Mouse (Mus musculus) testis, postnatal 10 days (tissue): ENCODE results near the gene Scgb1b30.
"Not testable (repeated sequence)": the region's sequence is repeated elsewhere in the genome, so short reads cannot be mapped to it uniquely, and the experiment has no call there.

Source experiments
- DNase-seq: peaks from one replicate; pipeline ENCODE4 v3.0.0; 2021; ENCODE audit warnings: low spot score

The Scgb1b30 gene

GRCm38 (mm10) chr7:34094911-34095481 lies at the start of gene Scgb1b30:
TSS of gene Scgb1b30 (plus strand) at chr7:34095431.
- DNase-seq: no peak

DNA sequence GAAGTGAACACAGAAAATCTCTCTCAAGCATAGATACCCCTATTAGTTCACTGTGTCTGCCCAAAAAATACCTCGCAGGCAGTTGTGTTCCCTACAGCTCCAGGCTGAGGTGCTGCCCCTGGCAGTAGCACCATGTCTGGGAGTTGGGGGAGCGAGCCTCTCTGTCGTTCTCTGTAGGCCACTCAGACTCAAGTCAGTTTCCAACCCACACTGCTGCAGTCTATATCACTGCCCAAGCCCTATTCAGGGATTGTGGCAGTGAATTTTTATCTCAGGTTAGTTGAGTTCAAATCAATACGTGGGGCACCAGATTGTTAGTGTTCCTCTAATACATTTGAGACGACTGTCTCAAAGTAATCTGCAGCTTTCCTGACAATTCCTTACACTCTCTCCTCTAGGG lies 27.1 kb upstream of the Scgb1b30 start:
- not testable (repeated sequence) for DNase-seq

DNA sequence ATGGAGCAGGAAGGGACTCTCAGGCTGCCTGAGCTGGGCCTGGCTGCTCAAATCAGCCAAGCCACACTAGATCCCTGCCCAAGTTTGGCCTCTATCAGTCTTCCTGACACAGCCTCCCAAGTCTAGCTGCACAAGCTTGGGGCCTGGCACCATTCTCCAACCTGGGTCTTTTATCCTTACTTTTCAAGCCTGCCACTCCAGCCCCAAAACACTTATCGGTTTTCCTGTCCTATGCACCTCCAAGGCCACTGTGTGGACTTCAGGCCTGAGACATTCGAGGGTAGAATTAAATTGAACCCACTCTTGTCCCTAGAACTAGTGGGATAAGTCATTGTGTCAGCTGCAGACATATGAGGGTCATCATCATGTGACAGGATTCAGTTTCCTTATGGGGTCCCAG lies 4.8 kb downstream of the Scgb1b30 start:
- DNase-seq: no peak

DNA sequence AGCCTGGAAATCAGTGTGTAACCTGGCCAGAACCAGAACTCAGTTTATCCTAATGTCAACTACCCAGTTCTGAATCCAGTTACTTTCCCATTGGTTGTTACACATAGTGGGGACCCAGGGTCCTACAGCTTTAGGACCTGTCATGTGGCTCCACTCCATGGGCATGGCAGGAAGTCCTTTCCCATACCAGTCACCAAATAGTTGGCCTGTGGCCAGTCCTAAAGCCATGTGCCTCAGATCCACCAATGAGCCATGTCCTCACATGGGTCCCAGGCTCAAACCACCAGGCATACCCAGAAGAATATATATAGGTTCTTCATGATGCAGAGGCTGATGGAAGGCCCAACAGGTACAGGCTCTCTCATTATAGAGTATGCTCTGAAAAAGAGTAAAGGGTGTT lies 6.0 kb downstream of the Scgb1b30 start:
- DNase-seq: no peak

DNA sequence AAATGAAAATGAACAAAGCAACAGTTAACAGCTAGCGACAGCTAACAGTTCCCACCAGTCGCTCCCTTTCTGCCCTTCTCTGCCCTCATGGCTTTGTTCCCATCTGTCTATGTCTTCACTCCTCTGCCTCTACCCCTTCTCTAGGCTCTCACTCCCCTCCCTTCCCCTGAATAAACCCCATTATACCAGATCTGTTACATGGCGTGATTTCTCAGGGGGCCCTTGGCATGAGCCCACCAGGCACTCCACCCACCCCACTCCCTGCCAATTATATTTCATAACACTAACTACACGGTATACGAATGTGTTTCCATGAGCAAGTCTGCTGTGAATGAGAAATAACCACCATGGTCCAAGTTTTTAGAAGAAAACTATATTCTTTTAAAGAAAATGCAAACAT lies 14.0 kb downstream of the Scgb1b30 start:
- DNase-seq: no peak

GRCm38 (mm10) chr7:34116601-34117000 lies 21.4 kb downstream of the Scgb1b30 start:
- no peak for DNase-seq

DNA sequence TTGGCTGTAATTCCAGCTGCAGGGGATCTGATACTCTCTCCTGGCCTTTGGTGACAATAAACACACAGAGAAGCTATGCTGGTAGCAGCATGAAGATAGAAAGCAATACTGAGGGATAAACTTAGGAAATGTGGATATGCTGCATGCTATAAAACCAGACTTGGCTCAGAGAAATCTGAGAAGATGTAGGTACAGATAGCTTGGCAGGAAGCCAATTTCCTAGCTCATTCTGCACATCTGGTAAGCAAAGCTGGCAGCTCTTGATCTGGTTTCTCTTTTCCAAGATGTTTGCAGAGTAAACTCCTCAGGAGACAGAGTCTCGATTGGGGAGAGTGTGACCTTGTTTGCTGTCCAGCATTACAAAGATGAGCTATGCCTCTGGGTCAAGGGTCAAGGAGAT lies 25.4 kb downstream of the Scgb1b30 start:
- DNase-seq: not testable (repeated sequence)

- no peak for DNase-seq
Measured at GRCm38 (mm10) chr7:34122987-34123720, 27.9 kb downstream of the Scgb1b30 start.

DNA sequence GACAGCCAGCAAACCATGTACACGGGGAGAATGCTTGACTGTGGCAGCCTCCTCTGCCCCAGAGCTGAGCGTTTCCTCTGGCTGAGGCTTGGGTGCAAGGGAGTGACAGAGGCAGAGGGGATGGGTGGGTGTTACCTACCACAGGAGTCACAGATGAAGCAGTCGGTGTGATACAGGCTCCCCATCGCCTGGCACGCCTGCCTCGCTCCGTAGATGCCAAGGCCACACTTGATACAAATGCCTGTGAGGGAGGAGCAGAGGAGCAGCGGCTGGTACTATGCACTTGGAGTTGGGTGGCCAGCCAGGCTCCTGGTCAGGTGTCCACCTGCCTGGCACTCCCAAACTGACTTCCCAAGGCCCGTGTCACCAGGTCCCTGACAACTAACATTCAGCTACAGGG lies 30.1 kb downstream of the Scgb1b30 start:
- no peak for DNase-seq

DNA sequence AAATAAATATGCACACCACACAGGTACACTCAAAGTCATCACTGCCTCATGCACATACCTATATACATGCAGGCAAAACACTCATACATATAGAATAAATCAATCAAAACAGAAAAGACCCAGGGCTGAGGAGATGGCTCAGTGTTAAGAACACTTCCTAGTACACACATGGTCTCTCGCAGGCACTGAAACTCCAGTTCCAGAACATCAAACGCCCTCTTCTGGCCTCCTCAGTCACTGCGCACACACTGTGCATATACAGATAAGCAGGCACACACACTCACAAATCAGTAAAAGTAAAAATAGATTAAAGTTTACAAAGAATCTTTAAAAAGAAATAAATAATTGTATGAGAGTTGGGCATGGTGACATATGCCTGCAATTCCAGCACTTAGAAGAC lies 31.1 kb downstream of the Scgb1b30 start:
- DNase-seq: no peak

DNA sequence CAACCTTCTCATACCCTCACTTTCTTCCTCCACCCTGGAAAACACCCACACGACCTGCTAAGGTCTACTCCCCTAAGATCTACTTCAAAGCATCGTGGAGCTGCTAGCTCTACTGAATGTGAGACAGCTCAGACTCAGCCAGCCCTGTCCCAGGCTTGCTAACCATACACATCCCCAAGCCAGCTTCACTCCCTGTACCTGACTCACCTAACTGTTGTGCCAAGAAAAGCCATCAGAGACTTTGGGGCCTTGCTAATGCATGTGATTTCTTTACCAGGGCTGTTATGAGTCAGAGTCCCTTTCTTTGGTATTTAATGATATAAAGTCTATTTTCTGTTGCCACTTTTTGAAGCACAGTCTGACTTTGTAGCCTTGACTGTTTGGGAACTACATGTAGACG lies 35.9 kb downstream of the Scgb1b30 start:
- DNase-seq: no peak

DNA sequence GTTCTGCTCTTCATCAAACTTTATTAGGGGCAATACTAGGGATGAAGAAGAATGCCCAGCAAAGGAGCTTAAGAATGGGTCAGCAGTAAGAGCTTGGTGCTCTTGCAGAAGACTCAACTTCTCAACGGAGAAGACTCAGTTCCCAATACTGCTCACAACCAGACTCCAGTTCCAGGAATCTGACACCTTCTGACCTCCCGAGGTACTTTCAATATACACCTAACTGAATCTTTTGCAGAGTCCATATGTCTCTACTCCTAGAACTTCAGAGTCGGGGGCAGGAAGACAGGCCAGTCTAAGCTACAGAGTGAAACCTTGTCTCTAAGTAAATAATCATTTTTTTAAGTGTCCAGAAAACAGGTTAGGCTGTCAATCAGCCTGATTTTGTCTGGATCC lies 36.7 kb downstream of the Scgb1b30 start:
- no peak for DNase-seq

- peak; percentile 63 for DNase-seq
Measured at GRCm38 (mm10) chr7:34132355-34133079, 37.3 kb downstream of the Scgb1b30 start.

- peak; percentile 93 for DNase-seq
Measured at GRCm38 (mm10) chr7:34133117-34133762, 38.0 kb downstream of the Scgb1b30 start, which contains the start of gene Wtip. TSS of gene Wtip (minus strand) at chr7:34133268.

GRCm38 (mm10) chr7:34134336-34134735 lies 39.1 kb downstream of the Scgb1b30 start:
- DNase-seq: no peak

DNA sequence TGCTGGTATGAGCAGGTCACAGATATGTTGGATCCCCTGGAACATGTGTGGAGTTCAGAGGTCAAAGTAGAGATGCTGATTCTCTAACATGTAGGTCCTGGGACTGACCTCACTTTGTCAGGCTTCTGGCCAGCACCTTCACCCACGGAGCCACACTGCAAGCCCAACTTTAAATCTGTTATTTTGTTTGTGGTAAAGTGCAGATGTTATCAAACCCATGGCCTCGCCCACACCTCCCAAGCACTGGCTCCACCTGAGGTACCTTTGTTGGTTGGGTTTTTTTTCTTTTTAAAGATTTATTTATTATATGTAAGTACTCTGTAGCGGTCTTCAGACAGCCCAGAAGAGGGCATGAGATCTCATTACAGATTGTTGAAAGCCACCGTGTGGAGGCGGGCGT lies 44.3 kb downstream of the Scgb1b30 start:
- DNase-seq: no peak

DNA sequence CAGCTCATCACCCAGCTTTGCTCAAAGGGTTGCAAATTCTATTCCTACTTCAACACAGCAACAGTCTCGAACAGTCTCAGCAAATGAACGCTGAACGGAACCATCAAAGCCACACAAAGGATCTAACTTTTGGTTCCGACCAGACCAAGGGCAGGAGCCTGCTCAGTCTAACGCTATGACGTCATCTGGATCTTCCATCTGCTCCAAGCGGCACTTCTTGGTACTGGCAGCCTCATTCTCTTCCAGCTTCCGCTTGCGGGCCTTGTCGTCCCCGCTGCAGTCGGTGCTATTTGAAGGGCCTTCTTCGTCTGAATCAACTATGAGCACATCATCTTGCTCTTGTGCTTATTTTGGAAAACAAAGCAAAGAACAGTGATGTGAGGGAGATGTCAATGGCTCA lies 45.9 kb downstream of the Scgb1b30 start:
- no peak for DNase-seq

- DNase-seq: no peak
Measured at GRCm38 (mm10) chr7:34147193-34147592, 52.0 kb downstream of the Scgb1b30 start.
